Mouse (Mus musculus): ENCODE results near the gene Ugt1a10. TPM values are rescaled to one million over a fixed set of nuclear protein-coding genes. Genes with fewer than 3 reads are reported as not detected.
"Not testable (repeated sequence)": the region's sequence is repeated elsewhere in the genome, so short reads cannot be mapped to it uniquely, and the experiment has no call there.

Ugt1a10 gene
- polyA plus RNA-seq, 1 experiment from 2014 or later, result not detected

DNA sequence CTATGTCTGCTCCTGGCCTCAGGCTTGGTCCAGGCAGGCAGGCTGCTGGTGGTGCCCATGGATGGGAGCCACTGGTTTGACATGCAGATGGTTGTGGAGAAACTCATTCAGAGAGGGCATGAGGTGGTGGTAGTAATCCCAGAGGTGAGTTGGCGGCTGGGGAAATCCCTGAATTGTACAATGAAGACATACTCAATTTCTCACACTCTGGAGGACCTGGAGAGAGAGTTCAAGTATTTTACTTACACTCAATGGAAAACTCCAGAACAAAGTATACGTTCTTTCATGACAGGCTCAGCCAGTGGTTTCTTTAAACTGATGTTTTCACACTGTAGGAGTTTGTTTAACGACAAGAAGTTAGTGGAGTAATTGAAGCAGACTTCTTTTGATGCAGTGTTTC is 29.9 kb upstream of the Ugt1a10 start:
- H3K4me3 ChIP-seq (ENCODE audit: low read depth, low read length); H3K36me3 ChIP-seq (ENCODE audit: control insufficient read depth, insufficient read depth, low read length); H3K4me2 ChIP-seq (replicated peaks; ENCODE audit: low read depth, low read length); H3K9ac ChIP-seq (replicated peaks; ENCODE audit: low read depth, low read length); ATAC-seq (ENCODE audit: insufficient number of reproducible peaks, insufficient read depth, low FRiP score, low read depth); H3K27me3 ChIP-seq (ENCODE audit: control insufficient read depth, insufficient read depth, low read length); H3K27ac ChIP-seq (ENCODE audit: low read length); H3K9me3 ChIP-seq (ENCODE audit: control insufficient read depth, low read depth, low read length); H3K4me1 ChIP-seq (ENCODE audit: control insufficient read depth, insufficient read depth, low read length): not testable (repeated sequence)
- 74% methylated on average over 3 of the region's 3 CpGs for WGBS

DNA sequence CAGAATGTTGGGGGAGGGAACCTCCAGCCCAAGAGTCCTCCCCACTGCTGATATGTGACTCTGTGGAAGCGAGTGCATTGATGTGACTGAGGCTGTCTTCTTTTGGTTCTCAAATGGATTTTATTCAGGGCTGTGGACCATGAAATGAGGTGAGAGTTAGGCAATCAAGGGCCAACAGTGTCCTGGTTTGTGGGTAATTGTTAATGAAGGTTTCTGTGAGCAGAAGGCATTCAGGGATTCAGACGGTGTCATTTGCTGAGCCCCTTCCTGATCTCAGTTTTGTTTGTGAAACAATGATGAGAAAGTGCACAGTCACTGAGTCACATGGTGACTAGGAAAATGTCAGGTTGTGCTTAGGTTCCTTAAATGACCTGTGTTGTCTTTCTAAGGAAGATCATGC is 12.1 kb upstream of the Ugt1a10 start:
- not testable (repeated sequence) for H3K36me3 ChIP-seq (ENCODE audit: control insufficient read depth, insufficient read depth, low read length); H3K27me3 ChIP-seq (ENCODE audit: control insufficient read depth, insufficient read depth, low read length); ATAC-seq (ENCODE audit: insufficient number of reproducible peaks, insufficient read depth, low FRiP score, low read depth); H3K27ac ChIP-seq (ENCODE audit: low read length); H3K9ac ChIP-seq (replicated peaks; ENCODE audit: low read depth, low read length); H3K4me2 ChIP-seq (replicated peaks; ENCODE audit: low read depth, low read length); H3K4me3 ChIP-seq (ENCODE audit: low read depth, low read length); H3K4me1 ChIP-seq (ENCODE audit: control insufficient read depth, insufficient read depth, low read length); H3K9me3 ChIP-seq (ENCODE audit: control insufficient read depth, low read depth, low read length)
- WGBS, result 92% methylated on average over 1 of the region's 2 CpGs

DNA sequence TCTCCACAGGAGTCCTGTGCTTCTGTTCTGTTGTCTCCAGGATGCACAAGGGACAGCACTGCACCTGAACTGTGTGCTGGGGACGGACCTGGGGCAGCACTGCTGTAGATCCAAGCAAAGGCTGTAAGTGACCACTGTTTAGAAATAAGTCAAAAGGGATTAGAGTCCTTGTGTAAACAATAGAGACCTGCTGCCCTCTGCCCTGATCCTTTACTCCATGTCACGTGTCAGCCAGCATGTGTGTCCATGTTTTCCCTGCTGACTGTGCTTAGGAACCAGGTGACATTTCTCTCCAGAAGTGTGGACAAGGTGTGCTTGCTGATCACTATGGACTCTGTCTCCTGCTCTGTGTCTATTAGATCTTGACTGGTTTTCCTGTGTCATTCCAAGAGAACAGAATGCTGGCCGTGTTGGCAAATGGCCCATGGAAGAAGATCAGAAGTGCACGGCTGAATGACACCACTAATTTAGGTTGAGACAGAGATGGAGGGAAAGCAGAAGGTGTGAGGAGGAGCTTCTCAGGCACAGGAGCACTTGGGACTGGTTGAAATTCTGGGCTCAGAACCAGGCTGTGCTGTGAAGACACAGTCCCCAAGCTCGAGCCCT is 10.3 kb upstream of the Ugt1a10 start:
- not testable (repeated sequence) for H3K4me2 ChIP-seq (replicated peaks; ENCODE audit: low read depth, low read length); H3K9ac ChIP-seq (replicated peaks; ENCODE audit: low read depth, low read length); ATAC-seq (ENCODE audit: insufficient number of reproducible peaks, insufficient read depth, low FRiP score, low read depth); H3K9me3 ChIP-seq (ENCODE audit: control insufficient read depth, low read depth, low read length); H3K4me1 ChIP-seq (ENCODE audit: control insufficient read depth, insufficient read depth, low read length); H3K36me3 ChIP-seq (ENCODE audit: control insufficient read depth, insufficient read depth, low read length); H3K27ac ChIP-seq (ENCODE audit: low read length); H3K4me3 ChIP-seq (ENCODE audit: low read depth, low read length); H3K27me3 ChIP-seq (ENCODE audit: control insufficient read depth, insufficient read depth, low read length)
- 47% methylated on average over 3 of the region's 5 CpGs for WGBS

DNA sequence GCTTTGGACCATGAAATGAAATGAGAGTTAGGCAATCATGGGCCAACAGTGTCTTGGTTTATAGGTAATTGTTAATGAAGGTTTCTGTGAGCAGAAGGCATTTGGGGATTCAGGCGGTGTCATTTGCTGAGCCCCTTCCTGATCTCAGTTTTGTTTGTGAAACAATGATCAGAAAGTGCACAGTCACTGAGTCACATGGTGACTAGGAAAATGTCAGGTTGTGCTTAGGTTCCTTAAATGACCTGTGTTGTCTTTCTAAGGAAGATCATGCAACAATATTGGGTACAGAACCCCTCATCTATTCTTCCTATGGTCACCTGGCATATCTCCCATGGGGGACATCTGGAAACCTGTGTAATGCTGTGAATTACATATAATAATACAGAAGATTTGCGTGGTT is 7.8 kb upstream of the Ugt1a10 start:
- WGBS, result 91% methylated on average over 2 of the region's 2 CpGs
- H3K27ac ChIP-seq (ENCODE audit: low read length); H3K36me3 ChIP-seq (ENCODE audit: control insufficient read depth, insufficient read depth, low read length); H3K4me2 ChIP-seq (replicated peaks; ENCODE audit: low read depth, low read length); H3K4me1 ChIP-seq (ENCODE audit: control insufficient read depth, insufficient read depth, low read length); H3K9me3 ChIP-seq (ENCODE audit: control insufficient read depth, low read depth, low read length); ATAC-seq (ENCODE audit: insufficient number of reproducible peaks, insufficient read depth, low FRiP score, low read depth); H3K27me3 ChIP-seq (ENCODE audit: control insufficient read depth, insufficient read depth, low read length); H3K4me3 ChIP-seq (ENCODE audit: low read depth, low read length); H3K9ac ChIP-seq (replicated peaks; ENCODE audit: low read depth, low read length): not testable (repeated sequence)

DNA sequence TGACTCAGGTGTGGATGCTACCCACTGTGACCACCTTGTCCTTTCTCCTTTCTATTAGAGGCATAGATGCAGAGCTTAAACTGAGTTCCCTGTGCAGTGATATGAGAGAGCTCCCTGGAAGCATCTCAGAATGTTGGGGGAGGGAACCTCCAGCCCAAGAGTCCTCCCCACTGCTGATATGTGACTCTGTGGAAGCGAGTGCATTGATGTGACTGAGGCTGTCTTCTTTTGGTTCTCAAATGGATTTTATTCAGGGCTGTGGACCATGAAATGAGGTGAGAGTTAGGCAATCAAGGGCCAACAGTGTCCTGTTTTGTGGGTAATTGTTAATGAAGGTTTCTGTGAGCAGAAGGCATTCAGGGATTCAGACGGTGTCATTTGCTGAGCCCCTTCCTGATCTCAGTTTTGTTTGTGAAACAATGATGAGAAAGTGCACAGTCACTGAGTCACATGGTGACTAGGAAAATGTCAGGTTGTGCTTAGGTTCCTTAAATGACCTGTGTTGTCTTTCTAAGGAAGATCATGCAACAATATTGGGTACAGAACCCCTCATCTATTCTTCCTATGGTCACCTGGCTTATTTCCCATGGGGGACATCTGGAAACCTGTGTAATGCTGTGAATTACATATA is 11.4 kb downstream of the Ugt1a10 start:
- H3K9ac ChIP-seq (replicated peaks; ENCODE audit: low read depth, low read length); H3K9me3 ChIP-seq (ENCODE audit: control insufficient read depth, low read depth, low read length); H3K27me3 ChIP-seq (ENCODE audit: control insufficient read depth, insufficient read depth, low read length); ATAC-seq (ENCODE audit: insufficient number of reproducible peaks, insufficient read depth, low FRiP score, low read depth); H3K36me3 ChIP-seq (ENCODE audit: control insufficient read depth, insufficient read depth, low read length); H3K4me1 ChIP-seq (ENCODE audit: control insufficient read depth, insufficient read depth, low read length); H3K4me2 ChIP-seq (replicated peaks; ENCODE audit: low read depth, low read length); H3K27ac ChIP-seq (ENCODE audit: low read length); H3K4me3 ChIP-seq (ENCODE audit: low read depth, low read length): not testable (repeated sequence)
- 81% methylated on average over 1 of the region's 2 CpGs for WGBS

DNA sequence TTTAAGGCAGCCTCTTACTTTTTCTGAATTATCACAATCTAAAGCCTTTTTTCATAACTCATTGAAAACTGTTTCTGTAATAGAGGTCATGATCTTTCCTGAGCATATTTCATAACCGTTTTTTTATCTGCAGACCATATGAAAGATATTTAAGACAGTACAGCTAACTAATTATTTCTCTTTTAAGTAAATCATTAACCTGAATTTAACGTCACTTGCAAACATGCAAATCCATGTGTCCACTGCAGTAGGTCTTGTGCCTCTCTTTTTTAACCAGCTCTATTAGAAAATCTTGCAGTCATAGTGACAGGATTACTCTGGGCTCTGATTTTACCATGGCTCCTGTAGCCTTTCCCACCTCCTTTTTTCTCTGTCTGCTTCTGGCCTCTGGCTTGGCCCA is 15.3 kb downstream of the Ugt1a10 start, which contains the start of gene Ugt1a9:
Gene Ugt1a9, plus strand, starts transcription at position 306 of the 400 bp plus-strand sequence.
- no peak within 1 kb of the TSS for H3K4me2 ChIP-seq (replicated peaks; ENCODE audit: low read depth, low read length)
- no peaks in the 10 kb centered on the region for H3K4me1 ChIP-seq (ENCODE audit: control insufficient read depth, insufficient read depth, low read length)
- H3K27me3 ChIP-seq (ENCODE audit: control insufficient read depth, insufficient read depth, low read length), result no peaks in the 10 kb centered on the region
- H3K4me3 ChIP-seq (ENCODE audit: low read depth, low read length), result no peak within 1 kb of the TSS
- H3K9me3 ChIP-seq (ENCODE audit: control insufficient read depth, low read depth, low read length), result no peaks in the 10 kb centered on the region
- H3K27ac ChIP-seq (ENCODE audit: low read length), result no peak within 1 kb of the TSS
- no peak for ATAC-seq (ENCODE audit: insufficient number of reproducible peaks, insufficient read depth, low FRiP score, low read depth)
- no peaks in the 10 kb centered on the region for H3K36me3 ChIP-seq (ENCODE audit: control insufficient read depth, insufficient read depth, low read length)
- no peak within 1 kb of the TSS for H3K9ac ChIP-seq (replicated peaks; ENCODE audit: low read depth, low read length)
- 49% methylated on average over 2 of the region's 2 CpGs for WGBS

DNA sequence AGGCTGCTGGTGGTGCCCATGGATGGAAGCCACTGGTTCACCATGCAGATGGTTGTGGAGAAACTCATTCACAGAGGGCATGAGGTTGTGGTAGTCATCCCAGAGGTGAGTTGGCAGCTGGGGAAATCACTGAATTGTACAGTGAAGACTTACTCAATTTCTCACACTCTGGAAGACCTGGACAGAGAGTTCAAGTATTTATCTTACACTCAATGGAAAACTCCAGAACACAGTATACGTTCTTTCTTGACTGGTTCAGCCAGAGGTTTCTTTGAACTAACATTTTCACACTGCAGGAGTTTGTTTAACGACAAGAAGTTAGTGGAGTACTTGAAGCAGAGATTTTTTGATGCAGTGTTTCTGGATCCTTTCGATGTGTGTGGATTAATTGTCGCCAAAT is 15.7 kb downstream of the Ugt1a10 start:
- Histone ChIP-seq H3K9ac (replicated peaks; ENCODE audit: low read depth, low read length) (no peak overlapping the region), H3K4me2 (replicated peaks; ENCODE audit: low read depth, low read length) (no peak overlapping the region), H3K4me3 (ENCODE audit: low read depth, low read length) (no peak overlapping the region), H3K27ac (ENCODE audit: low read length) (no peak overlapping the region), H3K4me1 (ENCODE audit: control insufficient read depth, insufficient read depth, low read length) (no peaks in the 10 kb centered on the region), H3K9me3 (ENCODE audit: control insufficient read depth, low read depth, low read length) (no peaks in the 10 kb centered on the region), H3K36me3 (ENCODE audit: control insufficient read depth, insufficient read depth, low read length) (no peaks in the 10 kb centered on the region), H3K27me3 (ENCODE audit: control insufficient read depth, insufficient read depth, low read length) (no peaks in the 10 kb centered on the region)
- WGBS, result 72% methylated on average over 4 of the region's 4 CpGs
- ATAC-seq (ENCODE audit: insufficient number of reproducible peaks, insufficient read depth, low FRiP score, low read depth), result no peak

DNA sequence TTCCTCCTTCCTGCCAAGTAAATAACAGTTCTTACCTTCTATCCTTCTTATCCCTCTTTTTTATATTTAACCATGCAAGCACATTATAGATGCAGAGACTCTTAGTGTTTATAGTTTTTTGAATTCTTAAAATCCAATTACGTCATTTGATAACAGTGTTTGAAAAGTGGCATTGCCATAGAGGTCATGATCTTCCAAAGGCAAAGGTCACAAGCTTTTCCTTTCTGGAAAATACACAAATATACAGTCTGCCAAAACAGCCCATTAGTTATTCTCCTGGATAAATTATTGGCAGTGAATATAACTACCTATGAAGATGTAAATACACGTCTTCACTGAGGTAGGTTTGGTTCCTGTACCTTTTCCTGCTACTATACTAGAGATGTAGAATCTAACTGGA is 19.3 kb downstream of the Ugt1a10 start:
- 74% methylated on average over 2 of the region's 2 CpGs for WGBS
- Histone ChIP-seq H3K4me3 (ENCODE audit: low read depth, low read length) (no peak overlapping the region), H3K27me3 (ENCODE audit: control insufficient read depth, insufficient read depth, low read length) (no peaks in the 10 kb centered on the region), H3K4me1 (ENCODE audit: control insufficient read depth, insufficient read depth, low read length) (no peaks in the 10 kb centered on the region), H3K27ac (ENCODE audit: low read length) (no peak overlapping the region), H3K9me3 (ENCODE audit: control insufficient read depth, low read depth, low read length) (no peaks in the 10 kb centered on the region), H3K36me3 (ENCODE audit: control insufficient read depth, insufficient read depth, low read length) (no peaks in the 10 kb centered on the region), H3K9ac (replicated peaks; ENCODE audit: low read depth, low read length) (no peak overlapping the region), H3K4me2 (replicated peaks; ENCODE audit: low read depth, low read length) (no peak overlapping the region)
- ATAC-seq (ENCODE audit: insufficient number of reproducible peaks, insufficient read depth, low FRiP score, low read depth), result no peak

DNA sequence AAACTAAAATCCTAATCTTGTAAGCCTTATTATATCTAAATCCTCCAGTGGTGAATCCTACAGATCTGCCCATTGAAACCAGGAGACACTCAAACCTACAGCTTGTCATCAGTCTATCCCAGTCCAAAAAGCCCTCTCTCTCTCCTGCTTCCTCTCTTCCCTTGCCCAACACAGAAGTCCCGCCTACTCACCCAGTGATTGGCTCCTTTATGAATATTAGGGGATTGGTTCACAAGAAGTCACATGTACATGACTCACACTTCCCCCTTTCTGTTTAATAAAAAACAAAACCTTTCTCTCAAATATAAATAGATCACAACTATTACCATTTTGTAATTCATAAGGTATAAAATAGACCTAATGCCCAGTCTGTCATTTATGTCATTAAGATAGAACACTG is 21.9 kb downstream of the Ugt1a10 start:
- Histone ChIP-seq H3K27ac (ENCODE audit: low read length) (no peak overlapping the region), H3K9ac (replicated peaks; ENCODE audit: low read depth, low read length) (no peak overlapping the region), H3K4me1 (ENCODE audit: control insufficient read depth, insufficient read depth, low read length) (no peaks in the 10 kb centered on the region), H3K36me3 (ENCODE audit: control insufficient read depth, insufficient read depth, low read length) (no peaks in the 10 kb centered on the region), H3K4me3 (ENCODE audit: low read depth, low read length) (no peak overlapping the region), H3K4me2 (replicated peaks; ENCODE audit: low read depth, low read length) (no peak overlapping the region), H3K27me3 (ENCODE audit: control insufficient read depth, insufficient read depth, low read length) (no peaks in the 10 kb centered on the region), H3K9me3 (ENCODE audit: control insufficient read depth, low read depth, low read length) (no peaks in the 10 kb centered on the region)
- no peak for ATAC-seq (ENCODE audit: insufficient number of reproducible peaks, insufficient read depth, low FRiP score, low read depth)
- 87% methylated on average over 1 of the region's 1 CpGs for WGBS

Measured in stomach, embryonic 14.5 days (tissue).